Mouse (Mus musculus) fat pad, adult 2 months (tissue): ENCODE data around the gene Ppa2.

Source experiments
- DNase-seq: peaks from one replicate; pipeline ENCODE4 v3.0.0-alpha.2; 2011; ENCODE audit warnings: low read depth, low spot score; ENCODE audit errors: extremely low read depth

Ppa2 gene

GRCm38 (mm10) chr3:133329406-133329805 lies 19.5 kb downstream of the Ppa2 start:
- no peak for DNase-seq

GRCm38 (mm10) chr3:133331184-133331866 lies 21.4 kb downstream of the Ppa2 start:
- DNase-seq: no peak

GRCm38 (mm10) chr3:133332280-133332679 lies 22.4 kb downstream of the Ppa2 start:
- DNase-seq: no peak

- no peak for DNase-seq
Measured at GRCm38 (mm10) chr3:133333267-133334170, 23.6 kb downstream of the Ppa2 start.

- no peak for DNase-seq
Measured at GRCm38 (mm10) chr3:133334691-133335090, 24.8 kb downstream of the Ppa2 start.

- DNase-seq: no peak
Measured at GRCm38 (mm10) chr3:133335166-133335565, 25.3 kb downstream of the Ppa2 start.

GRCm38 (mm10) chr3:133336400-133336799 lies 26.5 kb downstream of the Ppa2 start:
- no peak for DNase-seq

- no peak for DNase-seq
Measured at GRCm38 (mm10) chr3:133338851-133339356, 29.0 kb downstream of the Ppa2 start.

GRCm38 (mm10) chr3:133339411-133339823 lies 29.5 kb downstream of the Ppa2 start:
- no peak for DNase-seq

GRCm38 (mm10) chr3:133341106-133341505 lies 31.2 kb downstream of the Ppa2 start:
- no peak for DNase-seq

GRCm38 (mm10) chr3:133347535-133347934 lies 37.6 kb downstream of the Ppa2 start:
- DNase-seq: no peak

- DNase-seq: no peak
Measured at GRCm38 (mm10) chr3:133348847-133349246, 38.9 kb downstream of the Ppa2 start.

- no peak for DNase-seq
Measured at GRCm38 (mm10) chr3:133357426-133357974, 47.6 kb downstream of the Ppa2 start.

GRCm38 (mm10) chr3:133357977-133358376 lies 48.1 kb downstream of the Ppa2 start:
- DNase-seq: no peak

- DNase-seq: no peak
Measured at GRCm38 (mm10) chr3:133361406-133361805, 51.5 kb downstream of the Ppa2 start.

GRCm38 (mm10) chr3:133364138-133364537 lies 54.2 kb downstream of the Ppa2 start:
- DNase-seq: no peak

- DNase-seq: no peak
Measured at GRCm38 (mm10) chr3:133366096-133366495, 56.2 kb downstream of the Ppa2 start.

GRCm38 (mm10) chr3:133378174-133378573 lies 68.3 kb downstream of the Ppa2 start:
- DNase-seq: no peak

GRCm38 (mm10) chr3:133379997-133380396 lies 70.1 kb downstream of the Ppa2 start:
- DNase-seq: no peak

GRCm38 (mm10) chr3:133381519-133381918 lies 71.6 kb downstream of the Ppa2 start:
- no peak for DNase-seq

- DNase-seq: no peak
Measured at GRCm38 (mm10) chr3:133382147-133382546, 72.2 kb downstream of the Ppa2 start.
